Mouse (Mus musculus) kidney, adult 2 months (tissue): ENCODE measurements around the gene Prkar1b. TPM values are rescaled to one million over a fixed set of nuclear protein-coding genes. Genes with fewer than 3 reads are reported as not detected.
A peak's percentile ranks its signal among the peaks of the same experiment; 100 is the strongest.

Experiments used
- DNase-seq: peaks from one replicate; pipeline ENCODE4 v3.0.0; 2021
- H3K27ac ChIP-seq: fragments of 200-500 bp; 2 replicates; pipeline ENCODE4 v1.5.1; 2012; ENCODE audit warnings: low read depth, low read length, control low read depth, inconsistent platforms; ENCODE audit not compliant: insufficient read depth
- H3K27me3 ChIP-seq: fragments of 200-500 bp; replicated peaks from 2 replicates; pipeline ENCODE4 v1.6.1; 2012; ENCODE audit warnings: mild to moderate bottlenecking, moderate library complexity, low read length, inconsistent platforms; ENCODE audit not compliant: control insufficient read depth, insufficient read depth
- H3K36me3 ChIP-seq: fragments of 200-500 bp; 2 replicates; pipeline ENCODE4 v1.6.1; 2012; ENCODE audit warnings: mild to moderate bottlenecking, moderate library complexity, low read length, inconsistent platforms; ENCODE audit not compliant: control insufficient read depth, insufficient read depth
- H3K4me1 ChIP-seq: fragments of 200-500 bp; 2 replicates; pipeline ENCODE4 v1.6.1; 2011; ENCODE audit warnings: low read length; ENCODE audit not compliant: control insufficient read depth, insufficient read depth
- H3K4me3 ChIP-seq: fragments of 200-500 bp; 2 replicates; pipeline ENCODE4 v1.5.1; 2011; ENCODE audit warnings: mild to moderate bottlenecking, low read depth, low read length, control low read depth; ENCODE audit not compliant: insufficient read depth
- CTCF ChIP-seq: fragments of 200-500 bp; conservative IDR thresholded peaks from 2 replicates; pipeline ENCODE4 v1.5.1; 2011; ENCODE audit warnings: low read depth, mild to moderate bottlenecking, control low read depth, low read length, moderate library complexity, mixed read lengths; ENCODE audit not compliant: insufficient read depth, insufficient read length
- POLR2A ChIP-seq: fragments of 200-500 bp; IDR thresholded peaks from one replicate; pipeline ENCODE4 v1.6.1; 2011; ENCODE audit warnings: low read depth, low read length, control low read depth
- WGBS: fragments of 180-500 bp; shearing (Covaris S2); methylation state at CpG from one replicate; pipeline ENCODE4 v1.1.7; 2018; 5-methylcytosine and 5-hydroxymethylcytosine counted together
- polyA plus RNA-seq: library from polyadenylated mRNA; depleted of rRNA; stranded (reverse); fragments of >200 nt; gene quantifications from 2 replicates; pipeline ENCODE4 v1.2.3, GENCODE M21; 2012

Prkar1b gene
- polyA plus RNA-seq, 1 experiment, result 7.1 TPM

DNA sequence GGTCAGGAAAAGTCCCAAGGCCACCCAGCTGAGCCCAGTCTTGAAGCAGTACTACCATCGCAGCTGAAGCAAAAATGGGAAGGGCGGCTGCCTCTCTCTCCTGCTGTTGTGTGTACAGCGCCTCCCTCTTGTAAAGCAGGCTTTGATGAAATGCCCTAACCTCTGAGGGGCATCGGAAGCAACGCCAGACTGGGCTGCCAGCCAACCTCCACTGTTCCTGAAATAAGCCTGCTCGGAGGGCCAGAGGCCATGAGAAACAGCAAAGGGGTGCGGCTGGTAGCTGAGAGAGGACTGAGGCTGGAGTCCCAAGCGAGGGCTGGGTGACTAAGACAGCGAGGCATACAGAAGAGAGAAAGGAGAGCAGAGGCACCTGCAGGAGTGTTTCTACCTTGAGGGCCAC is 161.0 kb downstream of the Prkar1b start:
- no peaks in the 10 kb centered on the region for H3K27me3 ChIP-seq
- DNase-seq, result peak; percentile 85
- TF ChIP-seq CTCF (no peak), POLR2A (no peak)
- H3K4me1 ChIP-seq, result no peaks in the 10 kb centered on the region; the same call in 1 of the 2 replicates
- WGBS, result 17% methylated on average over 9 of the region's 9 CpGs
- no peak overlapping the region for H3K4me3 ChIP-seq
- no peak overlapping the region for H3K27ac ChIP-seq
- H3K36me3 ChIP-seq, result no peaks in the 10 kb centered on the region

DNA sequence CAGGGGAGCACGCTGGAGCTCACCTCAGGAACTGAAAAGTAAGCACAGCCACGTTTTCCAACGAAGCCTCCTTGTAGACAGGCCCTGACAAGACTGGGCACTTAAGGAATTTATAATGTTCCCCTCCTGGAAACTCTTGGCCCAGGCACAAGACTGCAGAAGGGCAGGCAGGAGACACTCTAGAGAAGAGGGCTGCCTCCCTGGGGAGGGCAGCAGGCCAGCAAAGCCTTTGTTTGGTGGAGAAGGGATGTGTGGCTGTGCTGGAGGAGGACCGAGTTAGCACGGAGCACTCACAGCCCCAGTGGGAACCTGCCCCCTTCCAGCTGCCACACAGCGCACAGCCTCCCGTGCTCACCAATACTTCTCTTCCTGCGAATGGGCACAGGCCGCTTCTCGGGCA is 161.8 kb downstream of the Prkar1b start:
- H3K4me1 ChIP-seq, result no peaks in the 10 kb centered on the region; the same call in 1 of the 2 replicates
- H3K36me3 ChIP-seq, result no peaks in the 10 kb centered on the region
- no peak overlapping the region for H3K27ac ChIP-seq
- 78% methylated on average over 10 of the region's 10 CpGs for WGBS
- H3K4me3 ChIP-seq, result no peak overlapping the region
- DNase-seq, result no peak
- H3K27me3 ChIP-seq, result no peaks in the 10 kb centered on the region
- TF ChIP-seq CTCF, result no peak
- TF ChIP-seq POLR2A, result no peak

GRCm38 (mm10) chr5:138981921-138982320 is 167.9 kb downstream of the Prkar1b start:
- peaks cover 8% of the 10 kb centered on the region for H3K4me1 ChIP-seq
- no peak overlapping the region for H3K4me3 ChIP-seq
- no peaks in the 10 kb centered on the region for H3K36me3 ChIP-seq
- H3K27ac ChIP-seq, result no peak overlapping the region
- no peak for DNase-seq
- TF ChIP-seq CTCF (no peak), POLR2A (no peak)
- no peaks in the 10 kb centered on the region for H3K27me3 ChIP-seq
- 70% methylated on average over 9 of the region's 9 CpGs for WGBS

DNA sequence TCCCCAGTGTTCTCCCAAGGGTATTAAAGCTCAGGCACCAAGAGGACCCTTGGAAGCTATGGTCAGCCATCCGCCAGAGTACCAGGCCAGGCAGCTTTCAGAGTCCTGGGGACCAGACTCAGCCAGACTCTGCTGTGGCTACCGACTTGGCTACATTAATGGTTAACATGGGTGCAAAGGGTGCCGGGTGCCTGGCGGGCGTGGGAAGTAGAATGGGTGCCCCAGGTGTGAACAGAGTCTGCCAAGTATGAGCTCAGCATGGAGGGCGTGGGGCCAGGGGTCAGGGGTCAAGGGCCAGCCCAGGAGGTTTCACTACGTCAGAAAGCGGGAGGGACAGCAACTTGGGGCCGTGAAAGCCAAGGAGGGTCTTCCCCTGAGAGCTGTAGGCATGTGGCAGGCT is 169.2 kb downstream of the Prkar1b start:
- Histone ChIP-seq H3K27me3 (no peaks in the 10 kb centered on the region), H3K27ac (peak overlapping the region; percentile 19; the same call in 1 of the 2 replicates), H3K4me1 (peaks cover 8% of the 10 kb centered on the region), H3K4me3 (no peak overlapping the region), H3K36me3 (no peaks in the 10 kb centered on the region)
- 29% methylated on average over 9 of the region's 9 CpGs for WGBS
- no peak for TF ChIP-seq CTCF
- no peak for TF ChIP-seq POLR2A
- DNase-seq, result peak; percentile 95

GRCm38 (mm10) chr5:138979840-138980239 is 170.0 kb downstream of the Prkar1b start:
- H3K4me1 ChIP-seq, result peaks cover 8% of the 10 kb centered on the region
- TF ChIP-seq POLR2A (no peak), CTCF (no peak)
- 37% methylated on average over 8 of the region's 8 CpGs for WGBS
- H3K27ac ChIP-seq, result no peak overlapping the region
- H3K27me3 ChIP-seq, result no peaks in the 10 kb centered on the region
- peak; percentile 45 for DNase-seq
- no peaks in the 10 kb centered on the region for H3K36me3 ChIP-seq
- no peak overlapping the region for H3K4me3 ChIP-seq

DNA sequence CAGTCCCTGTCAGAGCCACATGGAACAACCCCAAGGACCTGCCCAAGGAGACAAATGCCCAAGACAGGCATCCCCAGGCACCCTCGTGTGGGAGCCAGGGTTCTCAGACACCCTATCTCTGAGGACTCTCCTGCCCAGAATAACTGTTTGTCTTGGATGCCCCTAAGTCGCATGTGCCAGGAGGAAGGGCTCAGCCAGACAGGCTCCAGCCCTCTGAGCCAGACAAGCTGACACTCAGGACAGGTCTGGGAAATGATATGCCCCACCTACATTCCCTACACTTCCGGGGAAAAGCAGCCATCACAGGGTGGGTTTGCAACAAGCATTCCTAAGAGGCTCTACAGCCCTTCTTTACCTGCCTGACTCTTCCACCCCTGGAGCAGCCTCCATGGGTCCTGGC is 172.0 kb downstream of the Prkar1b start:
- TF ChIP-seq POLR2A (no peak), CTCF (no peak)
- no peaks in the 10 kb centered on the region for H3K36me3 ChIP-seq
- no peak overlapping the region for H3K27ac ChIP-seq
- peaks cover 8% of the 10 kb centered on the region for H3K4me1 ChIP-seq
- WGBS, result 33% methylated on average over 3 of the region's 3 CpGs
- H3K27me3 ChIP-seq, result no peaks in the 10 kb centered on the region
- no peak overlapping the region for H3K4me3 ChIP-seq
- DNase-seq, result peak; percentile 19

DNA sequence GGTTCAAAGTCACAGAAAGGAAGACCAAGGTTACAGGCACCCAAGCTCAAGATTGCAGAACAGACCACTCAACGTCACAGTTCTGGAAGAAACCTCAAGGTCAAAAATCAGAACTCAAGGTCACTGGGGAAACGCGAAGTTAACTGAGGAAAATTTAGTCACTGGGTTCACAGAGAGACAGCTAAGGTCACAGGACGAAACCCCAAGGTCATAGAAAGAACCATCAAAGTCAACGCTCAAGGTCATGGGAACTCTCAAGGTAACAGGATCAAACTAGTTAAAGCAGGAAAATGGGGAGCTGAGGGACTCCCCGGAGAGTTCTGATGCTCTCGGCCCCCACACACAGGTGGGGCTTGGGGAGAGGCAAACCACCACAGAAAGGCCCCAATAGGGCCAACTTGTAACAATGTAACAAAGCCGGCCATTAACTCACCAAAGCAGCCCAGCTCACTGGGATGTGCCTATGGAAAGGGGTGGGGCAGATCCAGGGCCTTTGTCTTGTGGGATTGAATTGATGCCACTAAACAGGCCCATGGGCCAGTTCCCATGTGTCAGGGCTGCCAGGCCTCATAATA is 174.8 kb downstream of the Prkar1b start:
- no peak for DNase-seq
- 94% methylated on average over 8 of the region's 8 CpGs for WGBS
- Histone ChIP-seq H3K4me3 (no peak overlapping the region), H3K4me1 (peaks cover 7% of the 10 kb centered on the region), H3K27ac (no peak overlapping the region), H3K27me3 (no peaks in the 10 kb centered on the region), H3K36me3 (no peaks in the 10 kb centered on the region)
- TF ChIP-seq POLR2A (no peak), CTCF (no peak)

DNA sequence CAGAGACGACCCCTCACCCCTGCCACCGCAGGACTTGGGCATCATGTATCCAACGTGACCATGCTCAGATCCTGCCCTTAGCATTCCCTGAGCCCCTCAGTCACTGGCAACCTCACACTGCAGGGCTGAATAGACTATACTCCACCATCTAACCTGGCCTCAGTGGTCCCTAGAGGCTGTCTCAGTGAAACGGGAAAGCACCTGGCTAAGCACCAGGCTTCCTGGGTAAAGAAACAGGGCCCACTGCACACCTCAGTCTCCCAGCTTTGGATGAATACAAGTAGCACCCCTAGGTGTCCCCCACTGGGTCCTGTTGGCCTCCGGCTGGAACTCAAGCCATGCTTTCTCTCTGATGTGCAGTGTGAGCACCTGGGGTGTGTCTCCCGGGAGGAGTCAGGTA is 176.3 kb downstream of the Prkar1b start:
- DNase-seq, result no peak
- Histone ChIP-seq H3K4me1 (peaks cover 6% of the 10 kb centered on the region), H3K27ac (no peak overlapping the region), H3K4me3 (no peak overlapping the region), H3K27me3 (no peaks in the 10 kb centered on the region), H3K36me3 (no peaks in the 10 kb centered on the region)
- WGBS, result 78% methylated on average over 6 of the region's 6 CpGs
- TF ChIP-seq POLR2A (no peak), CTCF (no peak)
